Mouse (Mus musculus): Measurements from ENCODE around the gene Smad1. TPM values are rescaled to one million over a fixed set of nuclear protein-coding genes. Genes with fewer than 3 reads are reported as not detected.

Gene Smad1
- polyA plus RNA-seq, 1 experiment from 2014 or later: 26.1 TPM

DNA sequence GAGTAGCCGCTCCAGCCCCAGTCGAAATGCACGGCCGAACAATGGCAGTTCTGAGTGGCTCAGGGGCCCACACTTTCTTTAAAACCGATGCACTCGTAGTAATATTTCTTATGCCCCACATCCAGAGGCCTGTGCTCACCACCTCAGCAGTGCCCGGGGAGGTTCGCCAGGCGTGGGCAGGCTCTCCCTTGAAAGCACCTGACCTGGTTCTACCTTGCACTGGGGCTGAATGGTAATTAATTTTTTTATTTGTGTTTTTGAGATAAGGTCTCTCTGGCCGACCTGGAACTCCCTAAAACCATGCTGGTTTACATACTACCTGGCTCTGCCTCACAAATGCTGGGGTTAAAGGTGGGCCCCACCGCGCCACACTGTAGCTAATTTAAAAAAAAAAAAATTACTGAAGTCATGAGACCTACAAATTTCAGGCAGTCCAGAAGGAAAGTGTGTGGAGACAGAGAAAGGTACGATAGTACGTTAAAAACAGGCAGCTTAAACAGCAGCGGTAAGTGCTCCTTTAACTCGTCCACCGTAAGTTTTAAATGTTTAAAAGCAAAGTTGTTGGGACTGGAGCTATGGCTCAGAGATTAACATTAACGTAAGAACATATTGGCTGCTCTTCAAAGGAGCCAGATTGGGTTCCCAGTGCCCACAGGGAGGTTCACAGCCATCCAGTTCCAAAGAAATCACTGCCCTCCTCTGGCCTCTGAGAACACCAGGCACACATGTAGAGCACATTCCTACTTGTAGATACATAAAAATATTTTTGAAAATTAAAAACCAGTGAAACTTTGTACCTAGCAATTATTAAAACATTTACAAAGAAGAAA is 103.8 kb downstream of the Smad1 start:
- H3K9ac ChIP-seq (ENCODE audit: low read length): peak overlapping the region; percentile 91
- WGBS: 18% methylated on average over 18 of the region's 18 CpGs
- H3K4me2 ChIP-seq (ENCODE audit: low read length): peak overlapping the region; percentile 81
- H3K36me3 ChIP-seq (ENCODE audit: control insufficient read depth, insufficient read depth, low read length): no peaks in the 10 kb centered on the region
- no peaks in the 10 kb centered on the region for H3K27me3 ChIP-seq (ENCODE audit: control insufficient read depth, insufficient read depth, low read length)
- peak overlapping the region; percentile 97 to 98 for H3K27ac ChIP-seq (replicated peaks in 1 of 2; ENCODE audit: control insufficient read depth in 1 of 2, insufficient read depth in 1 of 2, low read depth in 2 of 2, low read length in 2 of 2)
- ATAC-seq (ENCODE audit: insufficient number of reproducible peaks, insufficient read depth, low FRiP score, low read depth): no peak
- H3K4me3 ChIP-seq (ENCODE audit: control insufficient read depth in 1 of 2, insufficient read depth in 1 of 2, low read depth in 1 of 2, low read length in 2 of 2): peak overlapping the region; percentile 65 to 85
- peaks cover 4 to 24% of the 10 kb centered on the region in 2 experiments for H3K4me1 ChIP-seq (ENCODE audit: control insufficient read depth in 2 of 2, insufficient read depth in 2 of 2, low read length in 2 of 2)
- no peaks in the 10 kb centered on the region for H3K9me3 ChIP-seq (ENCODE audit: control insufficient read depth, low read length)

DNA sequence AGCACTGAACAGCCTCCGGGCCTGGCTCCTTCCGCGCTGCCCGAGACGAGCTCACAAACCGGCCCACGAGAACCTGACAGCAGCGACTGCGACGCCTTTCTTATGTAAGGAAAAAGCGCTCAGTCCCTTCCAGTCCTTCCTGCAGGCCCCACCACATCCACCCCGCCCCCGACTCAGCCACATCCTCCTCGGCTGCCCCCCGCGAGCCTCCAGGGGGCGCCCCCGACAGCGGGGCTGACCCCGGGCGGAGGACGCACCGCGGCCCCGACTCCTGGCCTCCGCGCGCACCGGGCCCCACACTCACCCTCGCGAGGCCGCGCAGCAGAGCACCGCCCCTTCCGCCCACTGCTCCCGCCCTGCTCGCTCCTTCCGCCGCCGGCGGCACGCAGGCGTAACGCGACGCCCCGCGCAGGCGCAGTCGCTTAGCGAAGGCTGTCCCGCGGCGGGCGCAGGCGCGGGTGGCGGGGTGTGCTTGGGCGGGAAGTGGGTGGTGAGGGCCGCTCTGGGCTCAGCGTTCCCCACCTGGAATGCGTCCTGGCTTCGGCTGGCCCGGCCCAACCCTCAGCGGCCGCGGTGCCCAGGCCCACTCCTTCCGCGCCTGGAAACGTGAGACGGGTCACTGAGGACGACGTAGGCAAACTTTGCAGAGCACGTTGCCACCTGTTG is 104.6 kb downstream of the Smad1 start, which contains the start of gene Mmaa:
Gene Mmaa, minus strand, starts transcription at position 328 of the 666 bp plus-strand sequence.
- Histone ChIP-seq H3K27ac (replicated peaks in 1 of 2; ENCODE audit: control insufficient read depth in 1 of 2, insufficient read depth in 1 of 2, low read depth in 2 of 2, low read length in 2 of 2) (peak within 1 kb of the TSS; percentile 97 to 98), H3K4me3 (ENCODE audit: control insufficient read depth in 1 of 2, insufficient read depth in 1 of 2, low read depth in 1 of 2, low read length in 2 of 2) (peak within 1 kb of the TSS; percentile 65 to 85), H3K4me2 (ENCODE audit: low read length) (peak within 1 kb of the TSS; percentile 81), H3K9ac (ENCODE audit: low read length) (peak within 1 kb of the TSS; percentile 91), H3K9me3 (ENCODE audit: control insufficient read depth, low read length) (no peaks in the 10 kb centered on the region), H3K4me1 (ENCODE audit: control insufficient read depth in 2 of 2, insufficient read depth in 2 of 2, low read length in 2 of 2) (peaks cover 4 to 24% of the 10 kb centered on the region in 2 experiments), H3K36me3 (ENCODE audit: control insufficient read depth, insufficient read depth, low read length) (no peaks in the 10 kb centered on the region), H3K27me3 (ENCODE audit: control insufficient read depth, insufficient read depth, low read length) (no peaks in the 10 kb centered on the region)
- ATAC-seq (ENCODE audit: insufficient number of reproducible peaks, insufficient read depth, low FRiP score, low read depth): peak; percentile 97
- WGBS: 1% methylated on average over 71 of the region's 74 CpGs

DNA sequence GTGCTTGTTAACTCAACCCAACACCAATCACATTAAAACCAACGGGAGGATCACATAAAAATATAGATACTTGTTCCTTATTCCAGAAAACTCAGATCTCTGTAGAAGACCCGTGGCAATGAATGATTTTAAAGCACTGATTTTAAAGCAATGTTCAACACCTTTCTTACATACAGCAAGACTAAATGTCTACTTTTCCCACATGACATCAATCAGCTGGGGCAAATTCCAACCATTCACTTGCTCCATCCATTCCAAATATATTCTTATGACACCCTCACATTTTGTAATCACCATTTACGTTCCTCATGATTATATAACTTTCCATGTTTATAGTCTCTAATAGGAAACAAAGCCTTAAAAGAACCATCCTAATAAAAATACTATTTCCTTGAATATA is 105.5 kb downstream of the Smad1 start:
- 54% methylated on average over 3 of the region's 3 CpGs for WGBS
- no peaks in the 10 kb centered on the region for H3K9me3 ChIP-seq (ENCODE audit: control insufficient read depth, low read length)
- H3K4me1 ChIP-seq (ENCODE audit: control insufficient read depth in 2 of 2, insufficient read depth in 2 of 2, low read length in 2 of 2): peaks cover 4 to 24% of the 10 kb centered on the region in 2 experiments
- peak overlapping the region in 1 of 2 experiments; percentile 98; a peak in 2 of 4 replicates for H3K27ac ChIP-seq (replicated peaks in 1 of 2; ENCODE audit: control insufficient read depth in 1 of 2, insufficient read depth in 1 of 2, low read depth in 2 of 2, low read length in 2 of 2)
- peak overlapping the region; percentile 91 for H3K9ac ChIP-seq (ENCODE audit: low read length)
- ATAC-seq (ENCODE audit: insufficient number of reproducible peaks, insufficient read depth, low FRiP score, low read depth): no peak
- H3K4me3 ChIP-seq (ENCODE audit: control insufficient read depth in 1 of 2, insufficient read depth in 1 of 2, low read depth in 1 of 2, low read length in 2 of 2): peak overlapping the region in 1 of 2 experiments; percentile 65; a peak in 2 of 4 replicates
- H3K27me3 ChIP-seq (ENCODE audit: control insufficient read depth, insufficient read depth, low read length): no peaks in the 10 kb centered on the region
- H3K4me2 ChIP-seq (ENCODE audit: low read length): peak overlapping the region; percentile 81
- H3K36me3 ChIP-seq (ENCODE audit: control insufficient read depth, insufficient read depth, low read length): no peaks in the 10 kb centered on the region

DNA sequence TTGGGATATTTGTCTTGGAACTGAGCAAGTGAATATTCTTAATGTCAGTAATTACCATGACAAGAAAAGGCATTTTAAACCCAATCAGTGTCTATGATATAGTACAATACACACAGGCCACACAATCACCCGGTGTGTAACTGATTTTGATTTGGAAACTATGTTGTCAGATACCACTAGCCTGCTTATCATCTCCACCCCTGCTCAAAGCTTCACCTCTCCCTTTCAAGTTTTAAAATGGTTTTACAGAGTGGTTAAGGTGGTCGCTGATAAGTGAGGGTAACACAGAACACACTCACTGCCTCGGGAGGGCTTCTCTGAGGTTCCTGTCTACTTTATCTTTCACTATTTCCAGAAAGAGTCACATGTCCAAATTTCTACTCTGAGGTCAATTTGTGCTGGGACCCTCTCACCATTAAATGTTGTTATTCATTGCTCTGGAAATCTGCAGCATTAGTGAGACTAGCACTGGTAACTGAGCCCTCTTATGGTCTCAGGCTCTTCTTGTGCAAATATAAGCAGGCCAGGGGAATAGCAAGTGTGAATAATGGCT is 106.5 kb downstream of the Smad1 start:
- WGBS: 24% methylated on average over 3 of the region's 3 CpGs
- Histone ChIP-seq H3K9me3 (ENCODE audit: control insufficient read depth, low read length) (no peaks in the 10 kb centered on the region), H3K4me3 (ENCODE audit: control insufficient read depth in 1 of 2, insufficient read depth in 1 of 2, low read depth in 1 of 2, low read length in 2 of 2) (no peak overlapping the region), H3K9ac (ENCODE audit: low read length) (peak overlapping the region; percentile 91), H3K27me3 (ENCODE audit: control insufficient read depth, insufficient read depth, low read length) (no peaks in the 10 kb centered on the region), H3K4me1 (ENCODE audit: control insufficient read depth in 2 of 2, insufficient read depth in 2 of 2, low read length in 2 of 2) (peaks cover 4 to 24% of the 10 kb centered on the region in 2 experiments), H3K4me2 (ENCODE audit: low read length) (peak overlapping the region; percentile 81), H3K27ac (replicated peaks in 1 of 2; ENCODE audit: control insufficient read depth in 1 of 2, insufficient read depth in 1 of 2, low read depth in 2 of 2, low read length in 2 of 2) (peak overlapping the region; percentile 27 to 98), H3K36me3 (ENCODE audit: control insufficient read depth, insufficient read depth, low read length) (no peaks in the 10 kb centered on the region)
- no peak for ATAC-seq (ENCODE audit: insufficient number of reproducible peaks, insufficient read depth, low FRiP score, low read depth)

DNA sequence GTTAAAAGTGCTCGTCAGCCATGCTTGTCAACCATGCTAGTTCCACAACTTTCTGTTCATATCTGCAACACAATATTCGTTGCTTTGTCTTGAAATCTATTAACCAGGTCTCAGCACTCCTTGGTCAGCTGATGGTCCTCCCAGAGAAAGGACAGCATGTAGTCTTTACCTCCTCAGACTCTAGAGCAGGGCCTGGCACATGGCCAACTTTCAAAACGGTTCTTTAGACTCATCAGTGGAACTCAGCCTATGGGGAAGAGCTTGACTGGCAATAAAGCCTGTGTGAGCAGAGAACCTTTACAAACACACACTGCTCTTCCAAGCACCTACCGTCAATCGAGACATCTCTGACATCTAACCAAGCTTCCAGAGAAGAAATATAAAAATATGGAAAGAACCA is 109.7 kb downstream of the Smad1 start:
- ATAC-seq (ENCODE audit: insufficient number of reproducible peaks, insufficient read depth, low FRiP score, low read depth): no peak

DNA sequence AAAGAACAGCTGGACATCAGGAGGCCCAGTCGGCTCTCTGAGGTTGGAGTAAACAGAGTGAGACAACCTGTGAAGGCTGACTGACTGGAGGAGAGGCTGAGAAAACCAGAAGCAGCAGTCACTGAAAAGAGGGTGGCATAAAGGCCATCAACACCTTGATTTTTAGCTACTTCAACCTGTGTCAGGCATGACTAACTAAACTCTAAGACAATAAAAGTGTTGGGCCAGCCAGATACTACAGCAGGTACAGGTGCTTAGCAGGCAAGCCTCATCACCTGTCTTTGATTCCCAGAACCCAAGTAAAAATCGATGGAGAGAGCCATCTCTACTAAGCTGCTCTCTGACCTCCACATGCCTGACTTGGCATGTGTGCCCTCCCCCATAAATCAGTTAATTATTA is 110.6 kb downstream of the Smad1 start:
- H3K4me3 ChIP-seq (ENCODE audit: control insufficient read depth in 1 of 2, insufficient read depth in 1 of 2, low read depth in 1 of 2, low read length in 2 of 2): no peak overlapping the region
- H3K4me1 ChIP-seq (ENCODE audit: control insufficient read depth in 2 of 2, insufficient read depth in 2 of 2, low read length in 2 of 2): peaks cover 4 to 13% of the 10 kb centered on the region in 2 experiments; a peak in 3 of 4 replicates
- no peak overlapping the region for H3K9ac ChIP-seq (ENCODE audit: low read length)
- no peak overlapping the region for H3K4me2 ChIP-seq (ENCODE audit: low read length)
- peaks cover 8% of the 10 kb centered on the region; the same call in 1 of the 2 replicates for H3K36me3 ChIP-seq (ENCODE audit: control insufficient read depth, insufficient read depth, low read length)
- 69% methylated on average over 2 of the region's 2 CpGs for WGBS
- H3K27ac ChIP-seq (replicated peaks in 1 of 2; ENCODE audit: control insufficient read depth in 1 of 2, insufficient read depth in 1 of 2, low read depth in 2 of 2, low read length in 2 of 2): no peak overlapping the region
- H3K27me3 ChIP-seq (ENCODE audit: control insufficient read depth, insufficient read depth, low read length): no peaks in the 10 kb centered on the region
- ATAC-seq (ENCODE audit: insufficient number of reproducible peaks, insufficient read depth, low FRiP score, low read depth): no peak
- no peaks in the 10 kb centered on the region for H3K9me3 ChIP-seq (ENCODE audit: control insufficient read depth, low read length)

More for the DNA sequence above, 109.7 kb downstream of the Smad1 start:
- Histone ChIP-seq H3K4me3 (ENCODE audit: control insufficient read depth in 1 of 2, insufficient read depth in 1 of 2, low read depth in 1 of 2, low read length in 2 of 2) (no peak overlapping the region), H3K9me3 (ENCODE audit: control insufficient read depth, low read length) (no peaks in the 10 kb centered on the region), H3K27me3 (ENCODE audit: control insufficient read depth, insufficient read depth, low read length) (no peaks in the 10 kb centered on the region), H3K9ac (ENCODE audit: low read length) (no peak overlapping the region), H3K36me3 (ENCODE audit: control insufficient read depth, insufficient read depth, low read length) (0 out of 2 replicates have a peak, but pooled peaks cover 4% of the 10 kb centered on the region), H3K27ac (replicated peaks in 1 of 2; ENCODE audit: control insufficient read depth in 1 of 2, insufficient read depth in 1 of 2, low read depth in 2 of 2, low read length in 2 of 2) (no peak overlapping the region), H3K4me1 (ENCODE audit: control insufficient read depth in 2 of 2, insufficient read depth in 2 of 2, low read length in 2 of 2) (peaks cover 4 to 15% of the 10 kb centered on the region in 2 experiments; a peak in 3 of 4 replicates), H3K4me2 (ENCODE audit: low read length) (no peak overlapping the region)
- 71% methylated on average over 5 of the region's 5 CpGs for WGBS
